Mouse (Mus musculus) myocyte (in vitro differentiated cells): ENCODE measurements around the gene Rptor. TPM values are rescaled to one million over a fixed set of nuclear protein-coding genes. Genes with fewer than 3 reads are reported as not detected.

Experiments used
- H3K27me3 ChIP-seq: one replicate; pipeline ENCODE4 v1.6.1; 2011; ENCODE audit not compliant: control insufficient read depth, insufficient read depth, insufficient read length
- H3K36me3 ChIP-seq: one replicate; pipeline ENCODE4 v1.6.1; 2011; ENCODE audit not compliant: control insufficient read depth, insufficient read depth
- H3K4me2 ChIP-seq: one replicate; pipeline ENCODE4 v1.6.1; 2011; ENCODE audit warnings: low read depth, control low read depth
- H3K4me3 ChIP-seq: one replicate; pipeline ENCODE4 v1.5.1; 2011; ENCODE audit warnings: mild to moderate bottlenecking, control low read depth, moderate library complexity
- H3K79me2 ChIP-seq: one replicate; pipeline ENCODE4 v1.6.1; 2011; ENCODE audit not compliant: control insufficient read depth, insufficient read depth
- H3ac ChIP-seq: one replicate; pipeline ENCODE4 v1.6.1; 2011; ENCODE audit not compliant: control insufficient read depth, insufficient read length
- CEBPB ChIP-seq: IDR thresholded peaks from 2 replicates; pipeline ENCODE4 v1.6.1; 2011; ENCODE audit warnings: mild to moderate bottlenecking, moderate library complexity; ENCODE audit not compliant: poor library complexity, insufficient read depth, severe bottlenecking
- E2F4 ChIP-seq: IDR thresholded peaks from one replicate; pipeline ENCODE4 v1.6.1; 2011; ENCODE audit warnings: mild to moderate bottlenecking, control low read depth, moderate library complexity; ENCODE audit not compliant: insufficient read depth
- MAX ChIP-seq: IDR thresholded peaks from one replicate; pipeline ENCODE4 v1.6.1; 2011; ENCODE audit warnings: low read depth, mild to moderate bottlenecking, control low read depth
- MYOD1 ChIP-seq, 3 experiments: IDR thresholded peaks; one replicate each; pipeline ENCODE4 v1.6.1; 2011; ENCODE audit warnings: control low read depth in 2 of 3, low read depth in 2 of 3, mild to moderate bottlenecking in 2 of 3, moderate library complexity in 1 of 3; ENCODE audit not compliant: insufficient read length in 2 of 3, control insufficient read depth in 1 of 3
- MYOG ChIP-seq, 3 experiments: IDR thresholded peaks; one replicate each; pipeline ENCODE4 v1.6.1; 2011; ENCODE audit warnings: control low read depth in 2 of 3, low read depth in 2 of 3, mild to moderate bottlenecking in 2 of 3; ENCODE audit not compliant: insufficient read length in 2 of 3, control insufficient read depth in 1 of 3, insufficient read depth in 1 of 3
- POLR2A ChIP-seq: IDR thresholded peaks from one replicate; pipeline ENCODE4 v1.6.1; 2011; ENCODE audit warnings: low read depth, mild to moderate bottlenecking, control low read depth, moderate library complexity; ENCODE audit not compliant: insufficient read length
- POLR2AphosphoS2 ChIP-seq: IDR thresholded peaks from one replicate; pipeline ENCODE4 v1.6.1; 2011; ENCODE audit warnings: low read depth, control low read depth; ENCODE audit not compliant: insufficient read length
- REST ChIP-seq: IDR thresholded peaks from one replicate; pipeline ENCODE4 v1.6.1; 2011; ENCODE audit warnings: mild to moderate bottlenecking, control low read depth, moderate library complexity; ENCODE audit not compliant: insufficient read depth, insufficient read length
- SRF ChIP-seq: IDR thresholded peaks from one replicate; pipeline ENCODE4 v1.6.1; 2011; ENCODE audit warnings: low read depth; ENCODE audit not compliant: control insufficient read depth, insufficient read length
- TCF12 ChIP-seq: IDR thresholded peaks from one replicate; pipeline ENCODE4 v1.6.1; 2011; ENCODE audit warnings: mild to moderate bottlenecking, control low read depth; ENCODE audit not compliant: poor library complexity, insufficient read depth, severe bottlenecking
- TCF3 ChIP-seq: IDR thresholded peaks from one replicate; pipeline ENCODE4 v1.6.1; 2011; ENCODE audit warnings: low read depth, control low read depth; ENCODE audit not compliant: insufficient read length
- USF1 ChIP-seq: IDR thresholded peaks from one replicate; pipeline ENCODE4 v1.6.1; 2011; ENCODE audit warnings: low read depth, mild to moderate bottlenecking, control low read depth, moderate library complexity
- polyA plus RNA-seq: library from polyadenylated mRNA; unstranded; fragments of >200 nt; fragmentation: generic; extraction: Trizol; gene quantifications from one replicate; pipeline ENCODE4 v1.2.1, GENCODE M21; 2012; ENCODE audit warnings: missing spikeins

Rptor gene
- polyA plus RNA-seq, 1 experiment: 59.5 TPM

DNA sequence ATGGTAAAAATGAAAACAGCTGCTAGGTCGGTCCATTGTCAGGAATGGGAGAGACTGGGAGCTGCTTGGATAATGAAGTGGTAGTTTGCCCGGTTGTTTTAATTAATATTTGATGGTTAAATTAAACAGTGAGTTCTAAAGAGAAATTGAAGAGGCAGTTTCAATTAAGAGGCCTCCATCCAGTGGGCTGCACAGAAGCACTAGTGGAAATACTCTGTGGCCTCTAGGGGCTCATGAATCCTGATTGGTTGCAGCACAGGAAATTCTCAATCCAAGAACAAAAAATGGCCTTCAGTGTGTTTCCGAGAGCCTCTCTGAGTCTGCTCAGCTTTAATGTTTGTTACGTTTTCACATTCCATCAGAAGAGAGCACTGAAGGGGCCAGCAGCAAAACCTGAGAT lies 141.7 kb downstream of the Rptor start:
- H3K79me2 ChIP-seq: peaks cover 33% of the 10 kb centered on the region
- no peak overlapping the region for H3K4me2 ChIP-seq
- H3K36me3 ChIP-seq: no peaks in the 10 kb centered on the region

DNA sequence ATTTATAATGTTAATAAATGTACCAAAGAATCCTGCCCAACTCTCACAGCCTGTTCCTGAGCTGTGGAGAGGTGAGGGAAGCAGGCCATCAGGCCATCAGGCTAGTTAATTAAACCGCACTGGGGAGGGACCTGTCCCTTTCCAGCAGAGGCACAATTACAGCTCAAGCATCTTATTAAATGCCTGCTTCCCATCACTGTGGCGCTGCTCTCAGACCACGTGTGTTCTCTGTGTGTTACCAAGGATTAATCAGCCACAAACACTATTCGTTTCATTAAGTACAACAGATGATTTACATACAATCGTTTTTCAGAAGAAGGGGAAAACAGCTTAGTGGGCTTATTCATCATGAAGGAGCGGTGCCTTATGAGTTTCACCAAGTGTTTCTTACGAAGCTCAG lies 142.6 kb downstream of the Rptor start:
- no peak overlapping the region for H3K4me2 ChIP-seq
- H3K27me3 ChIP-seq: no peaks in the 10 kb centered on the region
- H3ac ChIP-seq: no peak overlapping the region
- no peaks in the 10 kb centered on the region for H3K36me3 ChIP-seq
- peaks cover 25% of the 10 kb centered on the region for H3K79me2 ChIP-seq
- no peak overlapping the region for H3K4me3 ChIP-seq
- TF ChIP-seq USF1: no peak

More for the DNA sequence above, 141.7 kb downstream of the Rptor start:
- no peak overlapping the region for H3K4me3 ChIP-seq
- no peaks in the 10 kb centered on the region for H3K27me3 ChIP-seq
- no peak overlapping the region for H3ac ChIP-seq
- TF ChIP-seq CEBPB (no peak), POLR2A (no peak), REST (no peak), USF1 (no peak), MYOG (IDR thresholded peaks at IDR 0.05; ENCODE audit: control insufficient read depth in 1 of 3, insufficient read depth in 1 of 3, insufficient read length in 2 of 3, low read depth in 2 of 3) (no peak), TCF3 (no peak), TCF12 (no peak), POLR2AphosphoS2 (no peak), E2F4 (no peak), MYOD1 (IDR thresholded peaks at IDR 0.05; ENCODE audit: control insufficient read depth in 1 of 3, insufficient read length in 2 of 3, low read depth in 2 of 3) (no peak), SRF (no peak), MAX (no peak)

DNA sequence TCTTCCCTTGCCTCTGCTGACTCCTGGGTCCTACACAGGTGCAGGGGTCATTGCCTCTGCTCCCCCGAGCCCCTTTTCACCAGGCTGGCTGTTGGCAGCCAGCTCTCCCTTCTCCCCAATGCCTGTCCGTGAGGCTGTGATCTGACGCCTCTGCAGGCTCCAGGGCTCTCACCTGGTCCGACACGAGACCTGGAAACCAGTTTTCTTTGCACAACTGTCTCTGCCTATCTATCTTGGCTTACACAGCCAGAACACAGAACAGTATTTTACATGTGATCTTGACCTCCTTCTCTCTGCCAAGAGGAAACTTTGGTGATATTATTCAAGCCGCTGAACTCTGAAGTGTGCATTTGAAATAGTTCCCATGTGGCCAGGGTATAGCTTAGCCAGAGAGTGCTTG lies 151.8 kb downstream of the Rptor start:
- no peak overlapping the region for H3ac ChIP-seq
- no peak overlapping the region for H3K4me3 ChIP-seq
- peaks cover 3% of the 10 kb centered on the region for H3K36me3 ChIP-seq
- H3K27me3 ChIP-seq: no peaks in the 10 kb centered on the region
- peaks cover 4% of the 10 kb centered on the region for H3K79me2 ChIP-seq
- TF ChIP-seq TCF3 (no peak), USF1 (no peak), POLR2A (no peak), CEBPB (no peak), MYOD1 (IDR thresholded peaks at IDR 0.05; ENCODE audit: control insufficient read depth in 1 of 3, insufficient read length in 2 of 3, low read depth in 2 of 3) (no peak), E2F4 (no peak), SRF (no peak), MAX (no peak), POLR2AphosphoS2 (no peak), MYOG (IDR thresholded peaks at IDR 0.05; ENCODE audit: control insufficient read depth in 1 of 3, insufficient read depth in 1 of 3, insufficient read length in 2 of 3, low read depth in 2 of 3) (no peak), TCF12 (no peak), REST (no peak)
- no peak overlapping the region for H3K4me2 ChIP-seq

DNA sequence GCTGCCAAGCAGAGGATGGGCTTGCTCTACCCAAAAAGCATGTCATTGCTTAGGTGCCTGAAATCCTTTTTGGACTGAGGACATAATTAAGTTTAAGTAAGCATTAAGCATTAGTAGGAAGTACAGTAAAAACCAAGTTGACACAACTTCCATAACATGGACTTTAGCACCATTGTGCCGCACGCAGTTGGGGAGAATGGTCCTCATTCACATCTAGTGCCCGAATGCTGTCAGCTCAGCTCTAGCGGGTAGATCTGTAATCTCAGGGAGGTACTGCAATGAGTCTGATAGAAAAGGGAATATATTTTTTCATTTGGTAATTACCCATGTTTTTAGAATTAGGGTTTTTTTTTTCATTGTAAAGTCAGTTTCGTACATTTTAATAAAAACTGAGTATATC lies 155.5 kb downstream of the Rptor start:
- no peak overlapping the region for H3ac ChIP-seq
- TF ChIP-seq TCF12: no peak
- no peak for TF ChIP-seq MYOG (IDR thresholded peaks at IDR 0.05; ENCODE audit: control insufficient read depth in 1 of 3, insufficient read depth in 1 of 3, insufficient read length in 2 of 3, low read depth in 2 of 3)
- TF ChIP-seq SRF: no peak
- no peak for TF ChIP-seq CEBPB
- TF ChIP-seq E2F4: no peak
- no peak for TF ChIP-seq TCF3
- no peak for TF ChIP-seq REST
- TF ChIP-seq POLR2A: no peak
- TF ChIP-seq MYOD1 (IDR thresholded peaks at IDR 0.05; ENCODE audit: control insufficient read depth in 1 of 3, insufficient read length in 2 of 3, low read depth in 2 of 3): no peak
- H3K4me2 ChIP-seq: no peak overlapping the region
- peaks cover 7% of the 10 kb centered on the region for H3K36me3 ChIP-seq
- peaks cover 17% of the 10 kb centered on the region for H3K79me2 ChIP-seq
- H3K4me3 ChIP-seq: no peak overlapping the region
- no peaks in the 10 kb centered on the region for H3K27me3 ChIP-seq

DNA sequence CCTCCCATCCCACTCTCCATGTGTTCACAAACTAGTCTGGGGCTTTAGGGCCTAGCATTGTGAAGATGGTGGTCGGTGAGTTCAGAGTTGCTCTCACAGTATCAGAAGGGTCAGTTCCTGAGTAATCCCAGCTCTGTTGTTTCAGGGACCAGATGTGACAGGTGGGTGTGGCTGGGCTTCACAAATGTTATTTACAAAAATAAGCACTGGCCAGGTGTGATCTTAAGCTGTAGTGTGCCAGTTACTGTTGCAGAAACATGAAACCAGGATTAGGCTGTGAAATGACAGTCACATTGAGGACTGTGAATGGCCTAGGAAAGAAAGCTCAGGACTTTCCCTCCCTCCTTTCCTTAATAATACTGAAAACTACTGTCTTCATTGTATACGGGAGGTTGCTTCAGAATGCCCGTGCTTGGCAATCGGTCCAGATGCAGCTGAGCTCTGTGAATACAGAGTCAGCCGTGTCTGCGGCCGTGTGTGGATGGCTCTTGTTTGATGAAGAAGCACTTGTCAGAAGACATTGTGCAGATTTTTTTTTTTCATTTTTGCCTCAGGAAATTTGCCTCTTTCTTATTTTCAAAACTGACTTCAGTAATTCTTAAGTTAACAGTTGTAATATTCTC lies 156.1 kb downstream of the Rptor start:
- Histone ChIP-seq H3K36me3 (peaks cover 7% of the 10 kb centered on the region), H3ac (no peak overlapping the region), H3K79me2 (peaks cover 17% of the 10 kb centered on the region), H3K27me3 (no peaks in the 10 kb centered on the region), H3K4me2 (no peak overlapping the region), H3K4me3 (no peak overlapping the region)
- TF ChIP-seq MYOD1 (IDR thresholded peaks at IDR 0.05; ENCODE audit: control insufficient read depth in 1 of 3, insufficient read length in 2 of 3, low read depth in 2 of 3): peak in 2 of 3 experiments; percentile 8 to 67
- TF ChIP-seq CEBPB: no peak
